Mouse (Mus musculus): Measurements from ENCODE around the gene Crlf1.

The Crlf1 gene

DNA sequence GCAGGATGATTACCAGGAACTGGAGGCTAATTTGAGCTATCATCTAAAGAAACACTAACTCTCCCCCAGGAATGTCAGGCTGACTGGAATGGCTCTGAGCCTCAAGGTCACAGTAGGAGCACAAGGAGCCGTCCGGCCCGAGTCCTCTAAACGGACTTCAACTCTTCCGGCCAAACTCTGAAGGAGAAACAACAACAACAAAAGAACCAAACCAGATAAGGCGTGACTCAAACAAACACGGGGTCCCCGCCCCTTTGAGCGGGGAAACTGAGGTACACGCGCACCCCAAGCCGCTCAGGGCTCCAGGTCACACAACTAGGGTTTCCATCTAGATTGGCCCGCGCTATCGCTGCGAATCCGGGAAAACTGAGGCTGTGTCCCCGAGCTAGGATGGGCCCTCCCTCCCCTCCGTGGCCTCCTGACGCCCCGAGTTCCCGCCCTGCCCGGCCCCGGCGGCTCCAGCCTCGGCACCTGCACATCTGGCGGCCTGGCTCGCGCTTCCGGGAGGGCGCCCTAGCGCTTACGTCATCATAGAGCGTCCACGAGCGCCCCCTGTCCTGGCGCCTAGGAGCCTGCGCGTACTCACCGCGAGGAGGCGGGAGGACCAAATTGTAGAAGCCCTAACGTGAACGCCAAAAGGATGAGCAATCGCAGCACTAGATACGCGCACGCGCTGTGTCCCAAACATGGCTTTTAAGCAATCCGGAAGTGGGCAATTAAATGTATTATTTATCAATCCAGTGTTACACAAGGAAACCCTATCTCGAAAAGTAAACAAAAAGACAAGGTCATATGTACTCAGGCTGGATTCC lies 29.8 kb downstream of the Crlf1 start:
- peak; percentile 93 to 96 for DNase-seq (ENCODE audit: low spot score in 2 of 2)

DNA sequence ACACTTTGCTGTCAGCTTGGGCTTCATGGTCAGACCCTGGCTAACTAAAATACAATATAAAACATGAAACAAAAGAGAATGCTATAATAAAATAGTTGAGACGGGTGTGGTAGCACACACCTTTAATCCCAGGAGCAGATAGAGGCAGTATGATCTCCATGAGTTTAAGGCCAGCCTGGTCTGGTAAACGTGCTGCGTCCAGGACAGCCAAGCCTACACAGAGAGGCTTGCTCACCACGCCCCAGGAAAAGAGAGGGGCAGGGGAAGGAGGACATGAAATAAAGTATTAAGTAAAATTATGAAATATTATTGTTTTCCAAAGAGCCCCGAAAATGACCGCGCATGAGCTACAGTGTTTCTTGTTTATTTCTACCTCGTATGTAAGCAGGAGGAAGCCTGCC lies 34.2 kb downstream of the Crlf1 start:
- DNase-seq (ENCODE audit: low spot score in 2 of 2) = no peak

DNA sequence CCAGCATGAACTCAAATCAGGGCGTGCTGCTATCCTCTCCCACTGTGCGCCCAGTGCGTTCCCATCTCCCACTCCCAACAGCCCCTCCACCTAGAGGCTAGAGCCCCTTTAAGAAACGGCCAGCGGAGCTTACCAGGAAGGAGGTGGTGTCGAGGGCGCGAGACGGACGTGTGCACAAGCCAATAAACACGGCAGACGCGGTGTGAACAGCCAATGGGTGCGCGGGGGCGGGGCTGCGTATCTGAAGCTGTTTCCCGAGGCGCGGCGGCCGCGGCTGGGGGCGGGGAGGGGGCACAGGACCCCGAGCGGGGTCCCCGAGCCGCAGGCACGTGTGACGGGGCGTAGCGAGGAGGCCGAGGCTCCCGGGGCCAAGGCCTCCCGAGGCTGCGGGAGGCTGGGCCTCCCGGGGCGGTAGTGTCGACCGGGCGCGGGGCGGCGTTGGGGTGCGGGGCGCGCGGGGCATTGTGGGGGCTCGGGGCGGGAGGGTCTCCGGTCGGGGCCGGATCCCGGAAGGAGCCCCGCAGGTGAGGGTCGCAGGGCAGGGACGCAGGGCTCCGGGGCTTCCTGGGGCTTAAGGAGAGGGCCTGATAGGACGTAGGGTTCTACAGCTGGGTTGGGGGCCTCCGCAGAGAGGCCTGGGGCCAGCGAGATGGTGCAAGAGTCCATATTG lies 34.7 kb downstream of the Crlf1 start, which contains the start of the genes Fkbp8 and Kxd1:
Gene Fkbp8, plus strand, starts transcription at position 213 of the 670 bp plus-strand sequence.
Gene Kxd1, minus strand, starts transcription at position 445 of the 670 bp plus-strand sequence.
- DNase-seq (ENCODE audit: low spot score in 2 of 2) = peak; percentile 98

DNA sequence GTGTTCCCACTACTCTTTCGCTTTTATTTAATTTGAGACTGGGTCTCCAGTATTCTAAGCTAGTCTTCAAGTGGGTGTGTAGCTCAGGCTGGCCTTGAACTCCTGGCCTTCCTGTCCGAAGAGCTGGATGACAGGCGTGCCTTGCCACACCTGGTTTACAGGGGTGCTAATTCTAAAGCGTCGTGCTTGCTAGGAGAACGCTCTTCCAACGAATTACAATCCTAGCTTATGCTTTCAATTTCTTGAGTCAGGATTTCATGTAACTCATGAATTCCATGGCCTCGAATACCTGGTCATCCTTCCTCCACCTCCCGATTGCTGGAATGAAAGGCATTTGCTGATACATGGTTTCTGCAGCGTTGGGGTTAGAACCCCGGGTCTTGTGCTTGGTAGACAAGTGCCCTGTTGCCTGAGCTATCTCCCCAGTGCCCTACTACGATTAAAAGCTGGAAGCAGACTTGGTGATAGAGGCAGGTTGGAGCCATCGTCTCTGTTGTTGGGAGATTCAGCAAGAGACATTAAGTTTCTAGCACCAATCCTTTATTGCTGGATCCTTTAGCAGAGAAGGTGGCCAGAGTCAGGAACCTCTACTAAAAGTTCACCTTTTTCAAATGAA lies 35.3 kb downstream of the Crlf1 start:
- DNase-seq (ENCODE audit: low spot score in 2 of 2) = no peak

DNA sequence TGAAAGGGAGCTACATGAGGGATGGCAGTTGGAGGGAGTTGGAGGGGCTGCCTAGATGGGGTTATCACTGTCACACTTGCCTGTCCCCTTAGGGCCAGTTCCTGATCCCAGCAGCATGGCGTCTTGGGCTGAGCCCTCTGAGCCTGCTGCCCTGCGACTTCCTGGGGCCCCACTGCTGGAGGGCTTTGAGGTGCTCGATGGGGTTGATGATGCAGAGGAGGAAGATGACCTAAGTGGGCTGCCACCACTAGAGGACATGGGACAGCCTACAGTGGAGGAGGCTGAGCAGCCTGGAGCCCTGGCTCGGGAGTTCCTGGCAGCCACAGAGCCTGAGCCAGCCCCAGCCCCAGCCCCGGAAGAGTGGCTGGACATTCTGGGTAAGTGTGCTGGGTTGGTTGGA lies 36.3 kb downstream of the Crlf1 start:
- DNase-seq (ENCODE audit: low spot score in 2 of 2) = no peak

DNA sequence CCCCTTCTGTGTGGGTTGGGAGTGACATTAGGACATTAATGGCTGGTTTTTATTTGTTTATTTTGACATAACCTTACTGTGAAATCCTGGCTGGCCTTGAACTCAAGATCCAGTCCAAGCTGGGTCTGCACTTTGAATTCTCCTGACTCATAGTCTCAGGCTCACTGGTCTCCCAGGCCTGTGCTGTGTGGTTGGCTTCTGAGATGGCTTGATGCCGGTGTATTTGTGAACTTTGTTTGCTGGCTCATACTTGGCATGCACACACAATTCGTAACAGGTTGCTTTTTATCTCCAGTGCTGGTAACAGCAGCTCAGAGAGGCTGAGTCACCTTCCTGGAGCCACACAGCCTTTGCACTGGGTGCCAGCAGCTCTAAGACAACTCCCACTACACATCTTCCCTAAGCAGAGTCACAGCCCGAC lies 36.8 kb downstream of the Crlf1 start:
- no peak for DNase-seq (ENCODE audit: low spot score in 2 of 2)

DNA sequence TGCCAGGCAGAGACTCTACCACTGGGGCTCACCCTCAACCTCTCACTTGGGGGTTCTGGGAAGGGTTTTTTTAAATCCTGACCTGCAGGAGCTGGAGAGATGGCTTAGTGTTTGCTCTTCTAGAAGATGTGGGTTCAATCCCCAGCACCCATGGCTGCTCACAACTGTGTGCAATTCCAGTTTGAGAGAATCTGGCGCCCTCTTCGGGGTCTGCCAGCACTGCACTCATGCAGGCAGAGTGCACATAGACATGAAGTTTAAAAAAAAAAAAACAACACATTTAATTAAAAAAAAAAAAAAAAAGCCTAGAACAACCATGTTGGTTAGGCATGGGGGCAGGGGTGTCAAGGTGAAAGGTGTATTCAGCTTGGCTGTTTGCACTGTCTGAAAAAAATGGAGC lies 37.4 kb downstream of the Crlf1 start:
- no peak for DNase-seq (ENCODE audit: low spot score in 2 of 2)

DNA sequence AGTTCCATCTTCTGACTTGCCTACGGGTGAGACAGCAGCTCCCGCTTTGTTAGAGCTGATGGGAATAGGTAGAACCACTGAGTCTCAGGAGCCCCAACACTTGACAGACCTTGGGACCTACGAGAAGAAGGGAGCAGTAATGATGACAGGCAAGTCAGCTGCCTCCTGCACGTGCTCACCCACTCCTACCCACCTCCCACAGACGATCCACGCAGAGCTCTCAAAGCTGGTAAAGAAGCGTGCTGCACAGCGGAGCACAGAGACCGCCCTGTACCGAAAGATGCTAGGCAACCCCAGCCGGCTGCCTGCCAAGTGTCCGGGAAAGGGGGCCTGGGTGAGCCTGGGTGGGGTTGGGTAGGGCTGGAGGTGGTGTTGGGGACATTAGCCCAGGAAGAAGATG lies 41.3 kb downstream of the Crlf1 start:
- no peak for DNase-seq (ENCODE audit: low spot score in 2 of 2)

DNA sequence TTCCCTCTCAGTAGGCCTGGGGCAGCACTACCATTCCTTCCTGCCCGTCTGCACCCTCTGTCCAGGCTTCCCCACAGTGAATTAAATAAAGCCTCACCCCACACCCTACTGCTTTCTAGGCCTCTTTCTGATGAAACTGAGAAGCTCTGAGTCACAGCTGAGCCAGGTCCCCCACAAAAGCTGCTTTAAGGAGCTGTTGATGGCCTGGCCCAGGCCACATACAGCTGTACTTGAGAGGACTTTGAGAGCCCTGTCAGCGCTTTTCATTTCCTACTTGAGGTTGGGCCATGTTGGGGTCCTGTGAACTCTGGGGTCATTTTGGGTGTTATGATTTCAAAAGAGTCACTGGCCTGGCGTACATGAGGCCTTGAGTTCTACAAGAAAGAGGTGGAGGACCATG lies 42.3 kb downstream of the Crlf1 start:
- no peak for DNase-seq (ENCODE audit: low spot score in 2 of 2)

DNA sequence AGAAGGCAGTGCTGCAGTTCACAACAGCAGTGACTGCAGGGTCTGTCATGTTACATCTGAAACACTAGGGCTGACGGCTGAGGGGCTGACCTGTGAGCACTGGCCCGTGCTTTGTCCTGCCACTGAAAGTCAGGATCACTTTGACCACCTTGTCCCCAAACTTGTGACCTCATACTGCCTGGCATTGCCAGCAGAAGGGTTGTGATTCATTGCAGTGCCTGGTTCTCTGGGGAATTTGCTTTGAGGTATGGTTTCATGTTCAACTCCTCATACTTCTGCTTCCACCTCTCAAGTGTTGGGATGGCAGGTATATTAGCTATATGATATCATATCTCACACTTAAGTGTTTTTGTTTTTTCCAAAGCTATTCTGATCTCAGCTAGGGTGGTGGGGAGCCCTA lies 42.7 kb downstream of the Crlf1 start:
- no peak for DNase-seq (ENCODE audit: low spot score in 2 of 2)

DNA sequence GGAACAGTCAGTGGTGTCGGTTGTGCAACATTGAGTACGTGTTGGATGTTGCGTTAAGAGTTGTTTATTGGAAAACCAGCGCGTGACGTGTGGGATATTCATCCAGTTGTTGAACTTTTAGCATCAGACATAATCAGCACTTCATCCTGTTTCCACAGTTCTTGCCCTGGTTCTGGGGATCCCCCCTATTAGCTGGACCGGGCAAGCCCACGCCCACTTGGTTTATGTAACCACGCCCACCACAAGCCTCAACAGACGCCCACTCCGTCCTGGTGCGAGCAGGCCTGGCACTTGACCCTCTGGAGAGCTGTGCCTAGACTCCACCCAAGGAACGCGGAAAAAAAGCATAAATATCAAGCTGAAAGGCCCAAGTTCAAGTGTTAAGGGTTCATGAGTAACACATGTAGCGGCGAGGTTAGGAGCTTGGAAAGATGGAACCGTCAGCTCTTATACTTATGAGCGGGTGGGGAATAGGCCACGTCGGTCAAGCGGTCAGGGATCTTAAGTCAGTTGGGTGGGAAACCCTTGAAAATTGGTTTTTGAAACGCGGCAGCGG lies 45.1 kb downstream of the Crlf1 start:
- DNase-seq (ENCODE audit: low spot score in 2 of 2) = peak; percentile 67 to 74

DNA sequence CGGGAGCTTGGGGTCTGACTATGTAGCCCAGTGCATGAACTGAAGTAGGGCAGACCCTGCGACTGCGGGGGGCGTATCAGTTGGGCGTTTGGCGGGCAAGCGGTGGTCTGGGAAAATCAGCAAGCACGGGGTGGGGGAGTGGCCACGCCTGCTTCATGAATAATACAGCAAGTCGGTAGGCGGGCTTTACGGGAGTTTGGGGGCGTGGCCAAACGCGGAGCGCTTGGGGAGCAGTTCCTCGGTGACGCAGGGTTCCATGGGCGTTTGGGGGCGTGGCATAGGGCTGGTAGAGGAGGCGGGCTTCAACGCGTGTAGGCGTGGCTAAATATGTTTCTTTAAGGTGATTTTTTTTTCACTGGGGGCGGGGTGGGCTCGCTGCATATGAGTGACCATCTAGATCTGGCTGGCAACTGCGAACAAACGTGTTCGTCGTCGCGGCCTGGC lies 45.7 kb downstream of the Crlf1 start:
- DNase-seq (ENCODE audit: low spot score in 2 of 2) = peak; percentile 99 to 100

DNA sequence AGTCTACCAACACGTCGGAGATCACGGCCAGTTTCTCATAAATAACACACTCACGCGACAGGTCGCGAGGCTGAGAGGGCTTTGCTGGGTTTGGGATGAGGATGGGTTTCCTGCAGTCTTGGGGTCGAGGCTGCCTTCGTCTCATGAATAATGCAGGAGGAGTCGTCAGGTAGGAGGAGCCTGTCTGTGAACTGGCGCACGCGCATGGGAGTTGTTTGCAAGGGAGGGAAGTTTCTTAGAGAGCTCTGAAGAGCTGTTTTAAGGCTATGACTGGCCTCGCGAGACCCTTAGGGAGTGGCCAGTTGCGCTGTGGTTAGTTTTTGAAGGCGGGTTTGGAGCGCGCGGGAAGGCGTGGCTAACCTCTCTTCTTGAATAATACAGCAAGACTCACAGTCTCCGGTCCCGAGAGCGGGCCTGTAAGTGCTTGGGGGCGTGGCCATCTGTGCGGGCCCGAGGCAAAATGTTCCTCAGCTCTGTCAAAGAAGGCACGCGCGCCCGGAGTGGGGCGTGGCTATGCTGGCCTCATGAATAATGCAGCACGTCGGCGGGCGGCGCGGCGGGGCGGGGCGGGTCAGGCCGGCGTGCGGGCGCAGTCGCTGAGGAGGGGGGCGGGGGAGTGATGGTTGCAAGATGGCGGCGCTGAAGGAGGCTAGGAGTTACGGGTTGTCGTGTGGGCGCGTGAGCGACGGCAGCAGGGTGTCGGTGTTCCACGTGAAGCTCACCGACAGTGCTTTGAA lies 46.3 kb downstream of the Crlf1 start, which contains the start of gene Ell:
Gene Ell, plus strand, starts transcription at position 381 of the 737 bp plus-strand sequence.
- DNase-seq (ENCODE audit: low spot score in 2 of 2) = peak; percentile 99 to 100

DNA sequence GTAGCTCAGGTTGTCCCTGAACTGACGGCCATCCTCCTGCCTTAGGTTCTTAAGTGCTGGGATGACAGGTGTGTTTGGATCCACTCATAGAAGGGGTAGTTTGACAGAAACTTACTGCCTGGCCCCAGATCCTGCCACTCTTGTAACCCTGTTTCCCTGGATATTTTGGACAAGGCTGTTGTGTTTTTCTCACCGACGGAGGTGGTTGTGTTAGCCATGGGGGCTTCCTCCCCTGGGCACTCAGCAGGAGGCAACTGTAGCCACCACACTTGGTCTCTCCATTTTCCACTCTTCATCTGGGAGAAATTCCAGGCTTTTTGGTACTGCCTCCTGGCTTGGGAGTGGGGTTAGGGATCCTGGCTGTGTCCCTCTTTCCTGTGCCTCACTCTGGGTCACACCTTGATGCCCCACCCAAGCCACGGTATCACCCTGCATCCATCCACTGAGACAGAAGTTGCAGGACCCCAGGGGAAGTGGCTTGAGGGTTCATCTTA lies 47.1 kb downstream of the Crlf1 start:
- no peak for DNase-seq (ENCODE audit: low spot score in 2 of 2)

DNA sequence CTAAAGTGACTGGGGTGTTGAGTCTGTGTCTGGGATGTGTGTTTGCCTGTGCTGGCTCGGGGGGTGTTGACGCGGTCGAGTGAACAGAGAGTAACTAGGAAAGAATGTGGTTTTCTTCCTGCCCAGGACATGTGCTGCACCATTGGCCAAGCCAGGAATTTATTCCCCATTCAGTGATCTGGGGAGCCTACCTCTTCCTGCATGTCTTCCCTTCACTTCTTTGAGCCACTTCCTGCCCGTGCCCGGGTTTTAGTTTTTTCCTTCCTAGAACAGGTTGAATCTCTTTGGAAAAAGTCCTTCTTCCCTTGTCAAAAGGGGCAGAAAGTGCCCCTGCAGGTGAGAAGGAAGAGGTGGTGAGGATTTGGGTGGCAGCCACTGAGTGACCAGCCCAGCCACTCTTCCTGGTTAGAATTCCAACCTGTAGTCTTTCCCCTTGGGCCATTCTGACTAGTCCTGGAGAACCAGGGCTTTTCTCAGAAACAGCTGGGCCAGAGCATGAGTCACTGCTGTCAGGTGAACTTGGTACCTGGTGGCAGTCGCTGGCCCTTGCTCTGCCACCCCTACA lies 47.6 kb downstream of the Crlf1 start:
- DNase-seq (ENCODE audit: low spot score in 2 of 2) = no peak

DNA sequence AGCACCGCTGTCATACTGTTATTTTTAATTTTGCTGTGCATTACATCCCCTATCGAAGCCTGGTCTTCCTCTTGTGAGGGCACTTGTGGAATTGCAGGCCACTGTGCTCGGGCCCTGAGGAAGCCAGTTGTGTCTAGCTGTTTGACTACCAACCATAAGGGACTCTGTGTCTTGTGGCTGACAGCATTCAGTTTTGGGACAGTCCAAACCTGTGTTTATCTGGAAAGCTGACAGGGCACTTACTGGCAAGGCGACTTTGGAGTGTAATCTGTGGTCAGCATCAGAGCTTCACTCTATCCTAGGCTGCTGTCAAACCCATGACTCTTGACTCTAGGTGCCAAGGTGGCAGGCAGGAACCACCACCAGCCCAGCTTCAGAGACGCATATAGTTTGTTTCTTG lies 48.1 kb downstream of the Crlf1 start:
- no peak for DNase-seq (ENCODE audit: low spot score in 2 of 2)

DNA sequence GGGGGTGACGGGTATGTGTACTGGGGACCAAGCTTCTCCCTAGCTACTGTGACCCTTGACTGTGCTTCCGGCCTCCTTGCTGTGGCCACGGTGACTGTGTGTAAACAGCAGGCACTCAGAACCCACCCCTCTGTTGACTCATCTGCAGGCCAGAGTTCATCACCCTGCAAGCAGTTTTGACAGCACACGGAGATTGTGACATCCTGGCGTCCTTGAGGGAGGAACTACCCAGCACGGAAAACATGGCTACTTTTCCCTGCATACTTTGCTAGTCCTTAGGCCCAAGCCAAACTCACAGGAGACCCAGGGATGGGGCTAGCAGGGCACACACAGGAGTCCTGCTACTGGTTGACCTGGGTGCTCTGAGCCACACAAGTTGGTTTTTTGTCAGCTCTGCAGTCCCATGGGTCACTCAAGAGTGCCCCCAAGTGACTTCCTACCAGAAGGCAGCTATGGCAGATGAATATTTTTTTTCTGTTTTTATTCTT lies 51.3 kb downstream of the Crlf1 start:
- peak; percentile 64 to 81 for DNase-seq (ENCODE audit: low spot score in 2 of 2)

DNA sequence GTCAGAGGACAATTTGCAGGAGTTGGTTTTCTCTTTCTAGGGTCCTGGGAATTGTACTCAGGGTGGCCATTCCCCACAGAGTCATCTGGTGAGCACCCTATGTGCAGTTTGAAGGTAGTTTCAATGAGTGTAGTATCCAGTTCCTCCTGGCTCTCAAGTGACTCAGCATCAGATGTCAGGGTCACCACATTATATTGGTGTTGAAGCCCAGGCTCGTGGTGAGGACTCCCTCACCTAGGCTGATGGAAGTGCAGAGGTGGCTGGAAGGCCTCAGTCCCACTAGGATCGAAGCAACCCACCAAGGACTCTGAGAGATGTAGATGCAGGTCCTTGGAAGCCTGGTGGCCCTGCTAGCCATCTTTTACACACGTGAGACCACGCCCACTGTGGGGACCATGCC lies 53.5 kb downstream of the Crlf1 start:
- no peak for DNase-seq (ENCODE audit: low spot score in 2 of 2)

DNA sequence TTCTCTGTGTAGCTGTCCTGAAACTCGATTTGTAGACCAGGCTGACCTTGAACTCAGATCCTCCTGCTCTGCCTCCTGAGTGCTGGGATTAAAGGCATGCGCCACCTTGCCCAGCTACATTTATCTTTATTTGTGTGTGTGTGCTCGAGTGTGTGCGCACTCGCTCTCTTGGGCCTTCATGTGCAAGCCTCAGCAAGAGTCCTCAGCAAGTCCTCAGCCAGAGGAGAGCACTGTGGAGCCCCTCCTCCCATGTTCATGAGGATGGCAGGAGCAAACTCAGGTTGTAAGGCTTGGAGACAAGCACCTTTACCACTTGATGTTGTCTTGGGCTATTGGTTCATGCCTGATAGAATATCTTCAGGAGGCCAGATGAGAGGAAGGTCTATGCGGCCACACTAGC lies 54.8 kb downstream of the Crlf1 start:
- DNase-seq (ENCODE audit: low spot score in 2 of 2) = no peak

DNA sequence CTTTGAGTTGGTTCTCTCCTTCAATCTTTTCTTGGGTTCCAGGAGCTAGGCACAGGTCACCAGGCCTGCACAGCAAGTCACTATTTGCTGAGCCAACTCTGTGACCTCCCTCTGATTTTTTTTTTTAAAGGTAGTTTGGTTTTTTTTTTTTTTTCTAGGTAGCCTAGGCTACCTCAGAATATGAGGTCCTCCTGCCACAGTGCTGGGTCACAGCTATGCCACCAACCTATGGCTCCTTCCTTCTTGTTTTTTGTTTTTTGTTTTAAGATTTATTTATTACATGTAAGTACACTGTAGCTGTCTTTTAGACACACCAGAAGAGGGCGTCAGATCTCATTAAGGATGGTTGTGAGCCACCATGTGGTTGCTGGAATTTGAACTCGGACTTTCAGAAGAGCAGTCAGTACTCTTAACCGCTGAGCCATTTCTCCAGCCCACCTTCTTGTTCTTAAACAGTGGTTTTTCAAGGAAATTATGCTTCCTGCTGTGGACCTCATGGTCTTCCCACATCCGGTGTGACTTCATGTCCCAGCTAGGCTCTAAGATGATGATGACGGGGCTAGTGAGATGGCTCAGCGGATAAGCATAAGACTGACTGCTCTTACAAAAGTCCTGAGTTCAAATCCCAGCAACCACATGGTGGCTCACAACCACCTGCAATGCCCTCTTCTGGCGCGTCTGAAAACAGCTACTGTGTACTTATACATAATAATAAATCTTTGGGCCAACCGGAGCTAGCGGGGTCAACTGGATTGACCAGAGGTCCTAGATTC lies 56.6 kb downstream of the Crlf1 start:
- DNase-seq (ENCODE audit: low spot score in 2 of 2) = no peak

All from urinary bladder, postnatal 36 days (tissue).